Mouse (Mus musculus): ENCODE measurements around the gene Parp14. TPM values are rescaled to one million over a fixed set of nuclear protein-coding genes. Genes with fewer than 3 reads are reported as not detected.

Parp14 gene
- polyA plus RNA-seq, 1 experiment from 2014 or later: 0.14 TPM

DNA sequence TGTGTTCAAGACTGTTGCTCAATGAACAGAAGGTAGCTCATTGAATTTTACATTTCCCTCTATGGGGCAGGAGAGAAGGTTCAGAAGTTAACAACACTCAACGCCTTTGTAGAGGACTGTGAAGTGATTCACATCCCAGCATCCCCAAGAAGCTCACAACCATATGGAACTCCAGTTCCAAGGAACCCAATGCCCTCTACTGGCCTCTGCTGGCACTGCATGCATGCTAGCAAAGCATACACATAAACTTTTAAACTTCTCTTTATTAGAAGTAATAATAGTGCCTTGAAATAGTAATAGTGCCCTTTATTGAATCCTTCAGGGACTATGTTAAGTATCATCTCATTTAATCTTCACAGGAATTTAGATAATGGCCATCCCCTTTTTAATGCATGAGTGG lies 9.3 kb downstream of the Parp14 start:
- Histone ChIP-seq H3K4me2 (no peak overlapping the region), H3K4me3 (no peak overlapping the region), H3K4me1 (no peaks in the 10 kb centered on the region), H3K9ac (no peak overlapping the region), H3K9me3 (replicated peaks) (0 out of 2 replicates have a peak, but pooled peaks cover 4% of the 10 kb centered on the region), H3K27me3 (no peaks in the 10 kb centered on the region), H3K27ac (no peak overlapping the region), H3K36me3 (ENCODE audit: poor library complexity, severe bottlenecking) (no peaks in the 10 kb centered on the region)
- WGBS: 94% methylated on average over 1 of the region's 1 CpGs
- no peak for ATAC-seq

DNA sequence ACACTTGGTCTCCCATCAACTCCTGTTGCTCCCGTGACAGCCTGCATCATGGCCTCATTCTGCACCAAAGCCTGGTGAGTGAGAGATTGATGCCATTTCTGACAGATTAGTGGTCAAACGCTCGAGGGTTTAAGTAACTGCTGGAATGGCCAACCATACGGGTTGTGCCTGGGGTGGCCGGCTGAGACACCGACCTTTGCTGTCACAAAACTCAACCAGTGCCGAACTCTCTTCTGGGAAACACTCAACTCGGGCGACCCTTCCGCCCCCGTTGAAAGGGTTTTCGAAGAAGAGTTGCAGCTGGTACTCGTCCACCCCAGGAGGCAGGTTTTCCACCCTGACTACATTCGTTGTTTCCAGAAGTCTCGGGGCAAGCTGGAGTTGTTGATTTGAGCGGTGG lies 11.1 kb downstream of the Parp14 start:
- 0 out of 2 replicates have a peak, but pooled peaks cover 4% of the 10 kb centered on the region for H3K9me3 ChIP-seq (replicated peaks)
- no peak overlapping the region for H3K4me2 ChIP-seq
- 91% methylated on average over 16 of the region's 16 CpGs for WGBS
- H3K4me3 ChIP-seq: no peak overlapping the region
- no peaks in the 10 kb centered on the region for H3K27me3 ChIP-seq
- no peak overlapping the region for H3K27ac ChIP-seq
- no peaks in the 10 kb centered on the region for H3K4me1 ChIP-seq
- no peak for ATAC-seq
- H3K36me3 ChIP-seq (ENCODE audit: poor library complexity, severe bottlenecking): no peaks in the 10 kb centered on the region
- no peak overlapping the region for H3K9ac ChIP-seq

DNA sequence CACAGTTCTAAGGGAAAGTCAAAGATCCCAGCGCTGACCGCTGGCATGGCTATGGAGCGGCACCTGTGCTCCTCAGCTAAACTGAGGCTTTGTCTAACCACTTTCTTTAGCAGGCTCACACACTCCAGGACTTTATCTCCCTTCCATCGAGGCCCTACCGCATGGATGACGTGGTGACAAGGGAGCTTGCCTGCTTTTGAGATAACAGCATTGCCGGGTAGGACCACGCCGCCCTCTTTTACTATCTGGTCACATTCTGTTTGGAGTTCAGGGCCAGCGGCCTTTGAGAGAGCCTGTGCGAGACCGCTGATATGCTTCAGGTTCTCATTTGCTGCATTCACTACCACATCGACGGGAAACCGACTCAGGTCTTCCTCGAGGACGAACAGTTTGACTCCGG lies 14.6 kb downstream of the Parp14 start:
- H3K27me3 ChIP-seq: no peaks in the 10 kb centered on the region
- H3K9ac ChIP-seq: no peak overlapping the region
- no peak for ATAC-seq
- H3K36me3 ChIP-seq (ENCODE audit: poor library complexity, severe bottlenecking): no peaks in the 10 kb centered on the region
- H3K9me3 ChIP-seq (replicated peaks): 0 out of 2 replicates have a peak, but pooled peaks cover 3% of the 10 kb centered on the region
- H3K4me3 ChIP-seq: no peak overlapping the region
- no peaks in the 10 kb centered on the region for H3K4me1 ChIP-seq
- no peak overlapping the region for H3K27ac ChIP-seq
- no peak overlapping the region for H3K4me2 ChIP-seq
- 93% methylated on average over 18 of the region's 18 CpGs for WGBS

DNA sequence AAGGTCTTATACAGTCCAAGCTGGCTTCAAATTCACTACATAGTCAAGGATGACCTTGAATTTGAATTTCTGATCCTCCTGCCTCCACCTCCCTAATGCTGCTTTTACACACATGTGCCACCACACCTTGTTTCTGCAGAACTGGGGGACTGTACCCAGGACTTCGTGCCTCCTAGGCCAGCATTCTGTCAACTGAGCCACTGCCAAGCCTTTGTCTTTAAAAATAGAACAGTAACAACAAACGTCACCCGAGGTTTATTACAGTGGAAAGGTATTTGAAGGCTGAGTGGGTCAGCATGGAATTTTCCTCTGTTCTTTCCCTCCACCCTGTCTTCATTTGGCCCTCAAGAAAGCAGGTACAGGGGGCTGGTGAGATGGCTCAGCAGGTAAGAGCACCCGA lies 15.5 kb downstream of the Parp14 start:
- Histone ChIP-seq H3K4me3 (no peak overlapping the region), H3K36me3 (ENCODE audit: poor library complexity, severe bottlenecking) (no peaks in the 10 kb centered on the region), H3K27ac (no peak overlapping the region), H3K9ac (no peak overlapping the region), H3K4me1 (no peaks in the 10 kb centered on the region), H3K27me3 (no peaks in the 10 kb centered on the region), H3K9me3 (replicated peaks) (no peaks in the 10 kb centered on the region), H3K4me2 (no peak overlapping the region)
- ATAC-seq: no peak
- 85% methylated on average over 4 of the region's 4 CpGs for WGBS

GRCm38 (mm10) chr16:35847138-35847537 lies 24.2 kb downstream of the Parp14 start:
- no peaks in the 10 kb centered on the region for H3K36me3 ChIP-seq (ENCODE audit: poor library complexity, severe bottlenecking)
- no peaks in the 10 kb centered on the region for H3K4me1 ChIP-seq
- no peak for ATAC-seq
- no peaks in the 10 kb centered on the region for H3K9me3 ChIP-seq (replicated peaks)
- H3K27me3 ChIP-seq: no peaks in the 10 kb centered on the region
- no peak overlapping the region for H3K4me3 ChIP-seq
- no peak overlapping the region for H3K27ac ChIP-seq
- H3K4me2 ChIP-seq: no peak overlapping the region
- no peak overlapping the region for H3K9ac ChIP-seq

DNA sequence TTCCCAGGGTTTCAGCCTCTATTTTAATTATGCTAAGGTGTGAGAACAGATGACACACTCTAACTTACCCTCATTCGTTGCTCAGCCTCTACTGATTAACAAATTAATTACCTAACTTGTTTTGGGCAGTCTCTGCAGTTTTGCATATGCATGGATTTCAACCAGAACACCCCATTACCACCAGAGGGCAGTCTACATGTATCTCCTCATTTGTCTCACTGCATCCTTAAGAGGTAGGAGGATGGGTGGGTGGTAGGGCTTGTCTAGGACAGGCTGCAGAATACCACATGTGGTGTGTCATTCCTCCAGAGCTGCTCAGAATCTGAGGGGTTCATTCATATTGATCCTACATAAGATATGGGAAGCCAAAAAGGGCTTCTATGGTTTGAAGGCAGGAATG lies 31.7 kb downstream of the Parp14 start:
- ATAC-seq: no peak
- 16% methylated on average over 1 of the region's 1 CpGs for WGBS
- no peaks in the 10 kb centered on the region for H3K9me3 ChIP-seq (replicated peaks)
- H3K9ac ChIP-seq: no peak overlapping the region
- H3K4me3 ChIP-seq: no peak overlapping the region
- H3K27me3 ChIP-seq: no peaks in the 10 kb centered on the region
- H3K36me3 ChIP-seq (ENCODE audit: poor library complexity, severe bottlenecking): no peaks in the 10 kb centered on the region
- no peak overlapping the region for H3K4me2 ChIP-seq
- H3K27ac ChIP-seq: no peak overlapping the region
- no peaks in the 10 kb centered on the region for H3K4me1 ChIP-seq

DNA sequence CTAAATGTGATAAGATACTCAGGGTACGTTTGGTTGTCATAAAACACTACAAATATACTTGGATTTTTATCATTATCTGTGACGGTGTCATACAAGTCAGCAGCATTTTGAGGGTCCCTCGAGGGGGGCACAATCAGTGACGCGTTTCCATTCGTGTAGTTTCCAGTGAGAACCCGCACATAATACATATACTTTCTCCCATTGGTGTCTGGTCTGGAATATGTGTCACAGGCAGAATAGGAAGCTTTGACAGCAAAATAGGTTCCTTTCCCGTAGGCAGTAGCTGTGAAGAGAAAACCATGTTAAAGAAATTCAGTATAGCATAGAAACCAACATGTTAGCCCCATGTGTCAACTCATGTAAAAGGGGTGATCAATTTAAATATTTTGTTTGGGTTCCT lies 36.7 kb downstream of the Parp14 start:
- no peak overlapping the region for H3K9ac ChIP-seq
- WGBS: 90% methylated on average over 8 of the region's 8 CpGs
- no peaks in the 10 kb centered on the region for H3K36me3 ChIP-seq (ENCODE audit: poor library complexity, severe bottlenecking)
- H3K27me3 ChIP-seq: no peaks in the 10 kb centered on the region
- ATAC-seq: no peak
- no peaks in the 10 kb centered on the region for H3K9me3 ChIP-seq (replicated peaks)
- no peak overlapping the region for H3K4me2 ChIP-seq
- no peak overlapping the region for H3K27ac ChIP-seq
- no peaks in the 10 kb centered on the region for H3K4me1 ChIP-seq
- H3K4me3 ChIP-seq: no peak overlapping the region

- H3K9me3 ChIP-seq (replicated peaks): no peaks in the 10 kb centered on the region
- no peak overlapping the region for H3K4me2 ChIP-seq
- no peaks in the 10 kb centered on the region for H3K27me3 ChIP-seq
- WGBS: 87% methylated on average over 3 of the region's 3 CpGs
- H3K4me1 ChIP-seq: no peaks in the 10 kb centered on the region
- 0 out of 2 replicates have a peak, but pooled peaks cover 1% of the 10 kb centered on the region for H3K36me3 ChIP-seq (ENCODE audit: poor library complexity, severe bottlenecking)
- H3K27ac ChIP-seq: no peak overlapping the region
- no peak overlapping the region for H3K4me3 ChIP-seq
- no peak overlapping the region for H3K9ac ChIP-seq
- no peak for ATAC-seq
Measured at GRCm38 (mm10) chr16:35832926-35833325, 38.4 kb downstream of the Parp14 start.

DNA sequence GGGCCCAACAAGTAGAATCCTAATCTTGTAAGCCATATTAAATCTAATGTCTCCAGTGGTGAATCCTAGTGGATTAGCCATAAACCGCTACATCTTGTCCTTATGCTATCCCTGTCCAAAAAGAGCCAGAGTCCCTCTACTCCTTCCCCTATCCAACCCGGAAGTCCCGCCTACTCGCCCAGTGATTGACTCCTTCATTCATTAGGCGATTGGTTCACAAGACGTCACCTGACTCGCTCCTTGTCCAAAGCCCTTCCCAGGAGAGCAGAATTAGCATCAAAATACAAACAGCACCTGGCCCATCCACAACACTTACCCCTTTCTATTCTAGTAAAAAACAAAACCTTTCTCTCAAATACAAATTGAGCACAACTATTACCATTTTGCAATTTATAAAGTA lies 41.3 kb downstream of the Parp14 start:
- Histone ChIP-seq H3K27ac (no peak overlapping the region), H3K9me3 (replicated peaks) (no peaks in the 10 kb centered on the region), H3K27me3 (no peaks in the 10 kb centered on the region), H3K9ac (no peak overlapping the region), H3K4me1 (no peaks in the 10 kb centered on the region), H3K4me3 (no peak overlapping the region), H3K4me2 (no peak overlapping the region), H3K36me3 (ENCODE audit: poor library complexity, severe bottlenecking) (peaks cover 22% of the 10 kb centered on the region)
- no peak for ATAC-seq
- 25% methylated on average over 7 of the region's 7 CpGs for WGBS

DNA sequence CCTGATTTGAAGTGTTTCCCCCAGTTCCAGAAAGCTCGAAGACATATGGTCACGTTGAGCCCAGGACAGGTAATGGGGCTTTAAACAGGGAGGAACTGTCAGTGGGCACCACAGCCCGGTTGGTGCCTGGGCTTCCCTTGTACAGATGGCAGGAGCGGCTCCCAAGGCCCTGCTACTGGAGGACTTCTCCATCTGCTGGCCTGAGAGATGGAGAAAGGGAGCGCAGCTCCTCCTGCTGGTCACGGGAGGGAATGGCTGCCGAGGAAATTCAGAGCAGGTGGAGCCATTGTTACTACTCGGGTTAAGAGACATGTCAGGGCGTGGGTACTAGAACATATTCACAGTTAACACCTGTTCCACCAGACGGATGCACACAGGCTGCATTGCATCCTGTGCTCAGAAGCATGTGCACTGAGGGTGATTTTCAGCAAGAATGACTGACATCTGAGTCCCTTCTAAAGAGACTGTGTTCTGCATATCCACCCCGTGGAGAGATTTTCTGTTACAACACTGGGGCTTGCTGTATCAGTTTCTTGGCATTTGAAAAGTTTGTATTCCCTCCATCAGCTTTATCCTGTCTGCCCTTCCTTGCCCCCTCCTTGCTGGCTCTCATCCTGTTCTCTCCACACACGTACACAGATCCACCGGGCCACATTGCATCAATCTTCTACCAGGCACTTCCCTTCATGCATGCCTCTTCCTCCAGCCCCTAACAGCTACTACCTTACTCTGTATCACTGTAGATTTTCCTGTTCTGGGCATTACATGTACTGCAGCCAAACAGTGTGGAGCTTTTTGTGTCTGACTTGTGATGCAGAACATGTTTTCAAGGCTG lies 53.9 kb downstream of the Parp14 start:
- no peak overlapping the region for H3K9ac ChIP-seq
- peaks cover 34% of the 10 kb centered on the region for H3K36me3 ChIP-seq (ENCODE audit: poor library complexity, severe bottlenecking)
- H3K4me1 ChIP-seq: no peaks in the 10 kb centered on the region
- H3K27ac ChIP-seq: no peak overlapping the region
- 36% methylated on average over 13 of the region's 13 CpGs for WGBS
- no peaks in the 10 kb centered on the region for H3K27me3 ChIP-seq
- no peak overlapping the region for H3K4me2 ChIP-seq
- peak; percentile 94 for ATAC-seq
- no peak overlapping the region for H3K4me3 ChIP-seq
- H3K9me3 ChIP-seq (replicated peaks): no peaks in the 10 kb centered on the region

GRCm38 (mm10) chr16:35813119-35813518 lies 58.2 kb downstream of the Parp14 start:
- Histone ChIP-seq H3K36me3 (ENCODE audit: poor library complexity, severe bottlenecking) (0 out of 2 replicates have a peak, but pooled peaks cover 13% of the 10 kb centered on the region), H3K9ac (no peak overlapping the region; the same call in 1 of the 2 replicates), H3K4me1 (no peaks in the 10 kb centered on the region), H3K27me3 (no peaks in the 10 kb centered on the region), H3K4me3 (no peak overlapping the region), H3K4me2 (no peak overlapping the region), H3K9me3 (replicated peaks) (no peaks in the 10 kb centered on the region), H3K27ac (no peak overlapping the region)
- WGBS: 89% methylated on average over 3 of the region's 3 CpGs
- ATAC-seq: no peak

- ATAC-seq: no peak
- Histone ChIP-seq H3K4me3 (no peak overlapping the region), H3K4me2 (no peak overlapping the region), H3K27me3 (no peaks in the 10 kb centered on the region), H3K36me3 (ENCODE audit: poor library complexity, severe bottlenecking) (peaks cover 9% of the 10 kb centered on the region; the same call in 1 of the 2 replicates), H3K27ac (no peak overlapping the region), H3K4me1 (no peaks in the 10 kb centered on the region), H3K9ac (no peak overlapping the region), H3K9me3 (replicated peaks) (no peaks in the 10 kb centered on the region)
- WGBS: 96% methylated on average over 2 of the region's 2 CpGs
Measured at GRCm38 (mm10) chr16:35808838-35809237, 62.5 kb downstream of the Parp14 start.

DNA sequence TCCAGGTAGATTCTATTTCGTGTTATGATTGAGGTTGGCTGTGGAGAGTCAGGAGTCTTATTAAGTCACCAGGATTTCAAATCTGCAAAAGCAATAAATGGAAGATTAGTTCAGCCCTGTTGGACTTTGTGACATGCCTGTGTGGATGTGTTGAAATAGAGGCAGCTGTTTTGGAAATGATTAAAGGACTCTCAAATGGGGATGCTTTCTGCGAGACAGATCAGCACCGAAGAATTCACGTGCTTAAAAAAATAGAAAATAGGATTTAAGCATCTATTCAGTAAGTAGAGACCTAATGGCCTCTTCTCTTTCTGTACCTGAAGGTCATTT lies 63.7 kb downstream of the Parp14 start:
- H3K4me1 ChIP-seq: no peaks in the 10 kb centered on the region
- WGBS: 86% methylated on average over 4 of the region's 4 CpGs
- no peak overlapping the region for H3K9ac ChIP-seq
- no peaks in the 10 kb centered on the region for H3K27me3 ChIP-seq
- no peak overlapping the region for H3K4me2 ChIP-seq
- no peak for ATAC-seq
- no peaks in the 10 kb centered on the region for H3K9me3 ChIP-seq (replicated peaks)
- H3K4me3 ChIP-seq: no peak overlapping the region
- no peak overlapping the region for H3K27ac ChIP-seq
- H3K36me3 ChIP-seq (ENCODE audit: poor library complexity, severe bottlenecking): peaks cover 8% of the 10 kb centered on the region; the same call in 1 of the 2 replicates

Measured in forebrain, embryonic 13.5 days (tissue).